Mouse (Mus musculus): ENCODE measurements at regions not wholly inside any gene's neighbourhood (a gene's known extent, or its start where the extent isn't known, plus 50 kb on each side); places are given as distances from the start of the nearest gene placed in this dataset.

GRCm38 (mm10) chr13:28663950-28664681, 289.4 kb downstream of the Sox4 start:
- Histone ChIP-seq H3K4me1 (ENCODE audit: control insufficient read depth, insufficient read depth, low read length) (peaks cover 4% of the 10 kb centered on the region), H3K27ac (ENCODE audit: insufficient read depth, low read depth, low read length) (no peak overlapping the region), H3K4me3 (ENCODE audit: insufficient read depth, low read depth, low read length) (no peak overlapping the region)
- WGBS: 66% methylated on average over 7 of the region's 7 CpGs
- TF ChIP-seq POLR2A (IDR thresholded peaks at IDR 0.05; ENCODE audit: insufficient read depth, low read depth, low read length) (no peak), CTCF (IDR thresholded peaks at IDR 0.05; ENCODE audit: insufficient read depth, low read depth, low read length) (no peak)

DNA sequence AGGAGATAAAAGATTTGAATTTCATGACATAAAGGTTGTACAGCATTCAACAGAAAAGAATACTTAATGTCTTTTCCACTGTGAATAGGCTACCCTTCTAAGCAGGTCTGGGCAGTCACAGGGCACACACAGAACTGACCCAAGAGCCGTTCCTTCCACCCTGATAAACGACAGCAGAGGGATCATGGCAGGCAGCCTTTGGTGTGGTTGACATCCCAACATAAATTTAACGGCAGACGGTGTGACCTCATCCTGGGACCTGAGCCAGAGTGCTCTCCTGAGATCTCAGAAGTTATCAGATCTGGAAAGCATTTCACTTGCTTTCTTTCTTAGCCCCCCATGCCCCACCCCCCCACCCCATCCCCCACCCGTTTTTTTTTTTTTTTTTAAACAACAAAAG, 290.1 kb downstream of the Sox4 start:
- Histone ChIP-seq H3K4me3 (ENCODE audit: insufficient read depth, low read depth, low read length) (no peak overlapping the region), H3K27ac (ENCODE audit: insufficient read depth, low read depth, low read length) (no peak overlapping the region), H3K4me1 (ENCODE audit: control insufficient read depth, insufficient read depth, low read length) (peaks cover 4% of the 10 kb centered on the region)
- TF ChIP-seq CTCF (IDR thresholded peaks at IDR 0.05; ENCODE audit: insufficient read depth, low read depth, low read length) (no peak), POLR2A (IDR thresholded peaks at IDR 0.05; ENCODE audit: insufficient read depth, low read depth, low read length) (no peak)
- WGBS: 46% methylated on average over 5 of the region's 5 CpGs

GRCm38 (mm10) chr13:28662316-28662752, 291.2 kb downstream of the Sox4 start:
- Histone ChIP-seq H3K27ac (ENCODE audit: insufficient read depth, low read depth, low read length) (no peak overlapping the region), H3K4me1 (ENCODE audit: control insufficient read depth, insufficient read depth, low read length) (peaks cover 4% of the 10 kb centered on the region), H3K4me3 (ENCODE audit: insufficient read depth, low read depth, low read length) (no peak overlapping the region)
- no peak for TF ChIP-seq POLR2A (IDR thresholded peaks at IDR 0.05; ENCODE audit: insufficient read depth, low read depth, low read length)
- TF ChIP-seq CTCF (IDR thresholded peaks at IDR 0.05; ENCODE audit: insufficient read depth, low read depth, low read length): no peak
- 91% methylated on average over 3 of the region's 3 CpGs for WGBS

DNA sequence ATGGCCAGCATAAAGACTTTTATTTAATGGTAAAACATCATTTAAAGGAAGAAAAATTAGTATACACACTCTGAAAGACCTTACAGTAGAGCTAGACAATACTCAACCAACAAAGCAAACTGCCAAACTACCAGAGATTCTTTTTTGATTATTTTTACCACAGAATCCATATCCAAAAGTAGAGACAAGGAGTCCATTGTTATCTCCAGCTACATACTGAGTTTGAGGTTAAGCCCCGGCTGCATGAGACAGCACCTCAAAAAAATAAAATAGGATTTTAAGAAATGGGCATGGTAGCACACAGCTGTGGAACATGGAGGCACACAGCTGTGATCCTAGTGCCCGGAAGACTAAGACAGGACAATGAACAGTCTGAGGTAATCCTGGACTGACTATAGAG, 293.4 kb downstream of the Sox4 start:
- no peak for TF ChIP-seq CTCF (IDR thresholded peaks at IDR 0.05; ENCODE audit: insufficient read depth, low read depth, low read length)
- no peak for TF ChIP-seq POLR2A (IDR thresholded peaks at IDR 0.05; ENCODE audit: insufficient read depth, low read depth, low read length)
- Histone ChIP-seq H3K4me1 (ENCODE audit: control insufficient read depth, insufficient read depth, low read length) (peaks cover 4% of the 10 kb centered on the region), H3K4me3 (ENCODE audit: insufficient read depth, low read depth, low read length) (no peak overlapping the region), H3K27ac (ENCODE audit: insufficient read depth, low read depth, low read length) (no peak overlapping the region)
- WGBS: 79% methylated on average over 2 of the region's 2 CpGs

- TF ChIP-seq CTCF (IDR thresholded peaks at IDR 0.05; ENCODE audit: insufficient read depth, low read depth, low read length) (no peak), POLR2A (IDR thresholded peaks at IDR 0.05; ENCODE audit: insufficient read depth, low read depth, low read length) (no peak)
- Histone ChIP-seq H3K27ac (ENCODE audit: insufficient read depth, low read depth, low read length) (no peak overlapping the region), H3K4me3 (ENCODE audit: insufficient read depth, low read depth, low read length) (no peak overlapping the region), H3K4me1 (ENCODE audit: control insufficient read depth, insufficient read depth, low read length) (no peaks in the 10 kb centered on the region)
- WGBS: 79% methylated on average over 5 of the region's 5 CpGs
Measured at GRCm38 (mm10) chr13:28658652-28659051, 294.9 kb downstream of the Sox4 start.

- Histone ChIP-seq H3K27ac (ENCODE audit: insufficient read depth, low read depth, low read length) (no peak overlapping the region), H3K4me1 (ENCODE audit: control insufficient read depth, insufficient read depth, low read length) (no peaks in the 10 kb centered on the region), H3K4me3 (ENCODE audit: insufficient read depth, low read depth, low read length) (no peak overlapping the region)
- no peak for TF ChIP-seq POLR2A (IDR thresholded peaks at IDR 0.05; ENCODE audit: insufficient read depth, low read depth, low read length)
- no peak for TF ChIP-seq CTCF (IDR thresholded peaks at IDR 0.05; ENCODE audit: insufficient read depth, low read depth, low read length)
Measured at GRCm38 (mm10) chr13:28654883-28655282, 298.6 kb downstream of the Sox4 start.

- Histone ChIP-seq H3K4me3 (ENCODE audit: insufficient read depth, low read depth, low read length) (no peak overlapping the region), H3K4me1 (ENCODE audit: control insufficient read depth, insufficient read depth, low read length) (no peaks in the 10 kb centered on the region), H3K27ac (ENCODE audit: insufficient read depth, low read depth, low read length) (no peak overlapping the region)
- TF ChIP-seq CTCF (IDR thresholded peaks at IDR 0.05; ENCODE audit: insufficient read depth, low read depth, low read length) (no peak), POLR2A (IDR thresholded peaks at IDR 0.05; ENCODE audit: insufficient read depth, low read depth, low read length) (no peak)
- 82% methylated on average over 4 of the region's 4 CpGs for WGBS
Measured at GRCm38 (mm10) chr13:28653362-28653761, 300.2 kb downstream of the Sox4 start.

DNA sequence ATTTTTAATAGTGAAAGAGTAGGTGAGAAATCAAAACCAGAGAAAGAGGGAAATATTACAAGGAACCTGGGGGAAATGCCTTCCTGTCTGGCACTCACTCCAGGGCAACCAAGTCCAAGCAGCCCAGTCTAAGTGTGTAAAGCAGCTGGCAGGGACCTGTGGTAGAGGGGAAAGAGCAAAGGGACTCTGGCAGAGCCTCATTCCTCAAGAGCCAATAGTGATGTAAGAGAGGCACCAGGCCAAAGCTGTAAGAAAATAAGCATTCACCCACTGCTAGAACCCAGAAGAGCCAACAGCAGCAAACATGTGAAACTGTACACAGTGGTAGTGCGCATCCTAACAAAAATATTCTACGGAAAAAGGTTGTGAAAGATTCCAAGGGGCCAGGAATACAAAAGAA, 301.7 kb downstream of the Sox4 start:
- Histone ChIP-seq H3K4me1 (ENCODE audit: control insufficient read depth, insufficient read depth, low read length) (no peaks in the 10 kb centered on the region), H3K27ac (ENCODE audit: insufficient read depth, low read depth, low read length) (no peak overlapping the region), H3K4me3 (ENCODE audit: insufficient read depth, low read depth, low read length) (no peak overlapping the region)
- no peak for TF ChIP-seq POLR2A (IDR thresholded peaks at IDR 0.05; ENCODE audit: insufficient read depth, low read depth, low read length)
- TF ChIP-seq CTCF (IDR thresholded peaks at IDR 0.05; ENCODE audit: insufficient read depth, low read depth, low read length): no peak
- WGBS: 60% methylated on average over 2 of the region's 2 CpGs

- no peak overlapping the region for H3K4me3 ChIP-seq (ENCODE audit: insufficient read depth, low read depth, low read length)
- no peak overlapping the region for H3K27ac ChIP-seq (ENCODE audit: insufficient read depth, low read depth, low read length)
- 92% methylated on average over 4 of the region's 4 CpGs for WGBS
- TF ChIP-seq CTCF (IDR thresholded peaks at IDR 0.05; ENCODE audit: insufficient read depth, low read depth, low read length) (no peak), POLR2A (IDR thresholded peaks at IDR 0.05; ENCODE audit: insufficient read depth, low read depth, low read length) (no peak)
- H3K4me1 ChIP-seq (ENCODE audit: control insufficient read depth, insufficient read depth, low read length): peaks cover under 1% of the 10 kb centered on the region; the same call in 1 of the 2 replicates
Measured at GRCm38 (mm10) chr13:28645881-28646280, 307.6 kb downstream of the Sox4 start.

Data from olfactory bulb, adult 2 months (tissue).